Mouse (Mus musculus): Measurements from ENCODE around the gene Mast4.

The Mast4 gene

DNA sequence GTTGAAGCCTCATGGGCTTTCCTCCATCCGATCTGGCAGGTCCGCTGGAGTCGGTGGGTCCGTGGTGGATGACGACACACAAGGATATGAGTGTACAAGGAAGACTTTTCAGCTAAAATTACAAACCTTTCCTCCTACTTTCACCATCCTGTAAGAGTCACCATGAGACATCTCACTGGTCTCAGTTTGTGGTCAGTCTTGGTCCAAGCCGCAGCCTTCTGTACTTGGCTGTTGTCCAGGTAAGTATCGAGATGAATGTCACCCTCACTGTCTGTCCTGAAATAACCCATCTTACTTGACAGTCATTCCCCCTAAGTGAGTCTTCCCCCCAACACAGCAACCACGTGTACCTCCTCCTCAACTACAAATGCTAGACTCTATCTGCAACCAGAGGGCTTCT, 94.6 kb downstream of the Mast4 start:
- 83% methylated on average over 8 of the region's 8 CpGs for WGBS

DNA sequence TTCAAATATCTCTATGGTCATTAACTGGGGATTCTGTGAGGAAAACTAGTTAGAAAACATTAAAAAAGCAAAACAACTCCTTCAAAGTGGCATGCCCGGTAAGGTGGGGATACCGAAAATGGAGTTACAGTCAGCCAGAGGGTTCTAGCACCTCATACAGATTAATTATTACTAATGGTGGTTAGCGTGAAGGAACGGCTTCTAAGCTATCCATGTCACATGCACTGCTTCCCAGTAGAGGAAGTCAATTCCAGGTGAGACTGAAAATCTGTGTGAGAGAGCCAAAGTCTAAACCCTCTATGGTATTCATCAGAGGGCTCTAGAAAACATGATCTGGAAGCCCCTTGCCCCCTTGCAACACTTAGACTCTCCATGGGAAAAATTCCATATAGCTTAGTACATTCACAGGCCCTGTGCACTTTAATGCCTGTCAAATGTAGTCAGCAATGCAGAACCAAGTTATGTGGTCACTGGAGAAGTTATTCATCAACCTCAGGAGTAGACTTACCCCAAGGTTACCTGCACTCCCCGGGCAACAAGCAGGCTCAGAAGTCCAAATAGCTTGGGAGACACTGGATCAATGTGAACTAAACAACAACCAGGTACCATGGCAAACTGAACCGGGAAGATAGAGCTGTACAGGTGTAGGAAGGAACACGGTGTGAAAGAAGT, 96.1 kb downstream of the Mast4 start:
- WGBS: 97% methylated on average over 7 of the region's 7 CpGs

DNA sequence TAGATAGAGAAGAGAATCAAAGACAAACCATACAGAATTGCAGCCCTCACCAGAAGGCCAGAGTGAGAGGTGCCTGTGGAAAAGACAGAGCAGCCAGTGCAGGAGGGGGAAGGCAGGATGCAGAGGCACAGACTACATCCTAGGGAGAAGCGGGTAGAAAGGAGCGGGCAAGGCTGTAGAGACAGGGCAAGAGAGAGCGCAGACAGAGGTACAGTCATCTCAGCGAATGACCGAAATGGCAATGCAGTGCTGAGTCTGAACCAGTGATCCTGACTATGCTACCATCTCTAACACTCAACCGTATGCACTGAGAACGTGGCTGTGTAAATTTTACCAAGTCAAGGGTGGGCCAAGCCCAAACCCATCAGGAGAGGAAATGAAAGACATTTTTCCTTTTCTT, 102.1 kb downstream of the Mast4 start:
- WGBS: 95% methylated on average over 7 of the region's 7 CpGs

DNA sequence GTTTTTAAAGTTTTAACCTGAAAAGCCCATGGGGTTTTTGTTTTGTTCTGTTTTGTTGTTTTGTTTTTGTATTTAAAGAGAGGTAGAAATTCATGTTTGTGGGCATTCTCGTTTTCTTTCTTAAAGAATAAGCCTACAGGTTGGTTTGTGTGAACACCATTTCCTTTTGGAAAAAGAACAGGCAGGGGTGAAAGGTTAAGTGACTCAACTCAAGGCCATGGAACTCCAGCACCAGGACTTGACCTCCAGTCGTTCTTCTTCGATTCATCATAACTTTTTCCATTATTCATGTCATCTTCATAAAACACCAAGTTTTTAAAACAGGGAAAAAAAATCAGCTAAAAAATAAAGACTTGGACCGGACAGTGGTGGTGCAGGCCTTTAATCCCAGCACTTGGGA, 105.2 kb downstream of the Mast4 start:
- 89% methylated on average over 4 of the region's 4 CpGs for WGBS

DNA sequence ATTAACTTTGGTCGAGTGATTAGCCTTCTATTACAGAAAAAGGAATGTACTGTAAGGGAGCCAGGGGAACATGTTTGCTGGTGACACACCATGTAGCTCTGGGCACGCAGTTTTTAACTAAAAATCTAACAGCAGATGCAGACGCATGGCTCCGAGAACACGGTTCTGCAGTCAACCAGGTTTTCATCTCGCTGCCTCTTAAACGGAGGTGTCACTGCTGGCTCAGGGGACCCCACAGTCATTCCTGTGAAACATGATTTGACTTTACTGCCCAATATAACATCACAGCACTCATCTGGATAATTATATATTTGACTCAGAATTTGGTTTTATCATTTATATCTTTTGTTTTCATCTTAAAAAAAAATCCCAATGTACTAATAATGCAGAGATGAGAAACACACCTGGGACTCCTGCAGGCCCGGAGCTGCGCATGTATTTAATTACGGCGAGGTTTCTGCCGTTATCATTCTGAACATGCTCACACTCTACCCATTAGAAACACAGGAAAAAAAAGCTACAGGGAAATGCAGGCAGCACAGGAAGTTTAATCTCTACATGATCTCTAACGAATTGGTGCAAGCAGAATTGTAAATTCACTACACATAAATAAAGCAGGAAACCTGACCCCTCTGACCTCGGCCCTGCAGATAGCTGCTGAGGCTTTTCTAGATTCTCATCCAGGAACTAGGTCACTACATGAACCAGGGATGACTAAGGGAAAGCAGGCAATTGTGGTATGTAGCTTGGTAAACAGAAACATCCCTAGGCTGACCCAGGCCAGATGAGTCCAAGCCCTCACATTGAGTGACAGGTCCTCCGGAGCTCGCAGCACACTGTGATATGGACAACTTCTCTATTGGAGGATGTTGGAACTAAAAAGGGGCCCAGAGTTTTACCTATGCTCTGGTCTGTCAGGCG, 108.1 kb downstream of the Mast4 start:
- 60% methylated on average over 17 of the region's 17 CpGs for WGBS

DNA sequence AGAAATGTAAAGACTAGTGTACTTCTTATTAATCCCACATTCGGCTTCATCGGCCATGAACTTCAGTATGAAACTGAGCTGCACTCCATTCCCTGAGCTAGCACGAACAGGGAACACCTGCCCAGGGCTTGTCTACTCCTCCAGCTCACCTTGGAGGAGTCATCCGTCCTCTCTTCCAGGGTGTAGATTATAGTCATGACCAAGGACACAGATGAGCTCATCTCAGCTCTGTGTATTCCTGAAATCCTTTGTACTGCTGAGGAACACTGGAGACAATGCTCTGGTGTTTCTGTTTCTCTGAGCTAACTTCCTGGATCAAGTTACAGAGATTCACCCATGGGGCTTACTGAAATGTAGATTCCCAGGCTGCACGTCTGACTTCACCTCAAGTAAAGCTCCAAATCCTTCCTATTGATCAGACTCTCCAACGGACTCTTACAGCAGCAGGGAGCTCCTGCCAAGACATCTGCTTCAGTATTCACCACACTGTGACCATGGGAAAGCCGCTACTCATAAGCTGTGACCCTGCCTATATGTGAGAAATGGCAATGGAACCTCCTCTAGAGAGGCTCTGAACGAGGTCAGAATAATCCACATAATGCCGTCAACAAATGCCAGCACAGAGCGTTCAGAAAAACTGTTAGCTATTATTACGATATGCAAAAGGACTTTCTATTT, 108.9 kb downstream of the Mast4 start:
- WGBS: 58% methylated on average over 11 of the region's 11 CpGs

DNA sequence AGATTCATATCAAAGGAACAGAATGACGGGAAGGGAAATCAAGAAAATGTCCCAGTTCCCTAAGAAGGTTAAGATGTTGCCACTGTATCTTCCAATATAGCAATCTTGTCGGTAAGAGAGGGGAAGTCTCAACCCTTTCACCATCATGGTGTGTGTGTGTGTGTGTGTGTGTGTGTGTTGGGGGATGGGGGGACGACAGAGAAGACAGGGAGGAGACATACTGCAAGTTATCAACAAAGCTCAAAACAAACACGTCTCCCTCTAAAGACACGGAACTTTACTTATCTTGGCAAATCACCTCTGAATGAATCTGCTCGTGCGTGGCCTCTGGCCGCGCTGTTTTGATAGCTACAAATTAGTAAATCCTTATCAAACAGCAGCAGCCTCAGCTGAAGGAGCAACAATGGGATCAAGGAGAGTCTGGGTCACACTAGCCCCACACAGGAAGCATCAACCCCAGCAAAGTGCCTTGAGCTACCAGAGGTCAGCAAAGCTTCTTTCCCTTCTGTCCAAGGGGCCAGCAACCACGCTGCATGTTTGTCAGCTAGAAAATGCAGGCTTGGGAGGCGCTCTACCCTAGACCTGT, 113.7 kb downstream of the Mast4 start:
- 56% methylated on average over 11 of the region's 11 CpGs for WGBS

DNA sequence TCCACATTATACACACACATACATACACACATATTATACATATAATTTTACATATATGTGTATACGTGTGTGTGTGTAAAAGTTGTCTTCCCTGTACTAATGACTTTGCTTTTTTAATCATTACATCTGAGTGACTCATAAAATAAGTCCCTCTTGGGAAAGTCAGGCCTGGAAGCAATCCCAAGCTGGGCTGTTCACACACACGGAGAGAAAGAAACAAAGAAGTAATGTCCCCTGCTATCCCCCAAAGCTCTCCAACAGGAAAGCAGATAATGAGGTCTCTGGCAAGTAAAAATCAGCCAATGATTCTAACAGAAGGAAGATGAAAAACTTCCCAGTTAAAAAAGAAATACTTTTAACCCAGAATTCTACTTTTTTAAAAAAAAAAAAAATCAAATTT, 114.3 kb downstream of the Mast4 start:
- WGBS: 58% methylated on average over 2 of the region's 2 CpGs

DNA sequence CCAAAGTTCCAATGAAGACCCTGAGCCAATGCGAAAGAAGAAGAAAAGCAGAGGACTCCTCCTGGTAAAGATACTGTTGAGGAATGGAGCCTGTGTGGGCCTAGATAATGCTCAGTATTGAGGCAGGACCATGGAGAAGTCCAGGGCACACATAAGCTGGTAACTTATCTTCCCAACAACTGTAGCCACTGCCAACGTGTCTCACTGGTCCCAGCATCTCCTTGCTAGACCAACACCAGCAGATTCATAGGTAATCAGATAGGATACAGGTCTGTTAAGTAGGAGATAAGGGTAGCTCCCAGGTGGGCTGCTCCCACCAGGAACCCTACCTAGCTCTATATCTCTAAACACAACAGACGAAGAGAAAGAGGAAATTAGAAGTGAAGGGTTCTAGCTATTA, 116.8 kb downstream of the Mast4 start:
- WGBS: 84% methylated on average over 3 of the region's 3 CpGs

DNA sequence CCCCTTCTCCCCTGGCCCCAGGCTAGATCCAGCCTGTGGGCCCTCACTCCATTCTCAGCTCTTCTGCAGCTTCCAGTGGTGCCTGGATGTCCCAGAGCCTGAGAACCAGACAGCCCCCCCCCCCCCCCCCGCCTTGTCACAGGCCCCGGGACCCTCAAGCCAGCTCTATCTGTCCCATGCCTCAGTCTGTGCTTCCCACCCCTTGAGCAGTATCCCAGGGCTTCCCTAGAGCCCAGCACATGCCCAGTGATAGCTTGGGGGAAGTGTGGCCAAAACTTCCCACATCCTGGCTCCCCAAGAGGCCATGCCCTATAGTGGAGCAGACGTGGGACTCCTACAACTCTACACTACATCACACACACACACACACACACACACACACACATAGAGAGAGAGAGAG, 119.8 kb downstream of the Mast4 start:
- WGBS: 84% methylated on average over 3 of the region's 3 CpGs

DNA sequence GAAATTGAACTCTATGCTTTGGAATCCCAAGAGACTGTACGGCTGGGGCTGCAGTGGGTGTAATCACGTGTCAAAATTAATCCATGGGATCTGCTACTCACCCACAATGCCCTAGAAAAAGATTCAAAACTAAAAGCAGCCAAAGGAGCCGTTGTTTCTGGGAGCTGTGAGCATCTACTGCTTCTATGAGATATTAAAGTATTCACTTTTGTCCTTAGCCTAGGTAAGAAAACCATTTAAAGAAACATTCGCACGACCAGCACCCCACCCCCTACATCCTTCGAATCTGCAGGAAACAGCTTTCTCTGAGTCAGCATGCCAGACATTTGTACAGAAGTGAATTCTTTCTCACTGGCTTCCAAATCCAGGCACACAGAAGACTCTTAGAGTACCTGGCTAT, 122.3 kb downstream of the Mast4 start:
- WGBS: 26% methylated on average over 6 of the region's 6 CpGs

DNA sequence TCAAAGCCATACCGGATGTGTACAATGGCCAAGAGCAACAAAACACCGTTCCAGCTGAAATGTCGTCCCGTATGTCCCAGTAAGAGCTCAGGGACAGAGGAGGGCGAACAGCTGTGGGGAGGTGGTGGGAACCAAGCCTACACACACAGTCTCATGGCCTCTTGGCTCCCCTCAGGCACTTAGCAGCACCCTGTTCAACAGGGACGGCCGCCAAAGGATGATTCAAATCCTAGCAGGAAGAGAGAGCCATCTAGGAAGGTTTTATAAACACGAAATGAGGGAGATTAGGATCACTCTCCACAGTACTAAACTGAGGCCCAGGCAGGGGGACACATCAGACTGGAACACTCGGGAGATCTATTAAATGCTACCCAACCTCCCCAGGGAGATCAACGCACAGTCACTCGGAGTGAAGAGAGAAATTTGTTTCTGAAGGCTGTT, 122.8 kb downstream of the Mast4 start:
- 42% methylated on average over 11 of the region's 11 CpGs for WGBS

DNA sequence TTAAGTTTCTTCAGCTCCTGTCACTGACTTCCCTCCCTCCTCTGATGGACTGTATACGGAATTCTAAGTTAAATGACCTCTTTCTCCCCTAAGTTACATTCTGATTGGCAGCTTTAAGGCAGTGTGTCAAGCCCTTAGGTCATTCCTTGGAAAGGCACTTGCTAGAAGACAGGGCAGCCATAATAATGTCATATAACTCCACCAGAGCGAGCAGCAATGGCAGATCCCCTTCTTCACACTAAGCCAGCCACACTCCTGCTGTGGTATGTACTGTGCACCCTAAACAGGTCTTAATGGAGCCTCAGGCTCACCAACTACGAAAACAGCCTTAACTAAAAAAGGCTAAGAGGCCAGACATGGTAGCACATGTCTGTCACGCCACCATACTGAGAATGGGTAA, 123.6 kb downstream of the Mast4 start:
- WGBS: 92% methylated on average over 4 of the region's 4 CpGs

DNA sequence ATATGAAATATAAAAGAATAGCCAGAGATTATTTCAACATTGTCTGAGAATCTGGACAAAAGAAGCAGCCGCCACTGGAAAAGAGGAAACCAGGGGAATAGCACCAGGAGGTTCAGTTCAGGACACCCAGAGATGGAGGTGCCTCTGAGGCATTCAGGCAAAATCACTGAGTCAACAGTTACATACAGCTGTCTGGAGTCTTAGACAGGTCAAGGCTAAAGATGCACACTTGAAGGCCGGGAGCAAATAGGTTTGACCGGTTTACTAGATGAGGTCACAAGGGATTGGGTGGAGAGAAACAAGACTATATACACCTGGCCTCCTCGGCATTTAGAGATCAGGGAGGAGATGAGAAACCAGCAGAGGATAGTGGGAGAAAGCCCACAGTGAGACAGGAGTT, 127.1 kb downstream of the Mast4 start:
- whole genome bisulfite sequencing: 91% methylated on average over 4 of the region's 4 CpGs

DNA sequence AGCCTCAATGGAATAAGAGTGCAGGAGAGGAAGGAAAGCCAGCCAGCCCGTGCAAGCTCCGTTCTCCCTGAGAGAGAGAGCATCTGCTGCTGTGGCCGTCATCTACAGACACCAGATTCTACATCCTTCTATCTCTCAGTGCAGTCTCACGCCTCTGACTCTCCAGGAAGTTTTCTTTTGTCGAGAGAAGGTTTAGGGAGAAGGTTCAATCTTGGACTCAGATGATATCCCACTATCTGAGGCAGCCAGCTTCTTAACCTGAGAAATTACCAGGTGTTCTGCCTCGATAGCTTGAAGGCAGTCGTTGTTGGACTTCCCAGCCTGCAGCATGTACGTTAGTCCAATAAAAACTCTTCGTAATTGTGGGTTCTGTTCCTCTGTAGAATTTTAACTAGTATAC, 127.7 kb downstream of the Mast4 start:
- 75% methylated on average over 9 of the region's 9 CpGs for WGBS

DNA sequence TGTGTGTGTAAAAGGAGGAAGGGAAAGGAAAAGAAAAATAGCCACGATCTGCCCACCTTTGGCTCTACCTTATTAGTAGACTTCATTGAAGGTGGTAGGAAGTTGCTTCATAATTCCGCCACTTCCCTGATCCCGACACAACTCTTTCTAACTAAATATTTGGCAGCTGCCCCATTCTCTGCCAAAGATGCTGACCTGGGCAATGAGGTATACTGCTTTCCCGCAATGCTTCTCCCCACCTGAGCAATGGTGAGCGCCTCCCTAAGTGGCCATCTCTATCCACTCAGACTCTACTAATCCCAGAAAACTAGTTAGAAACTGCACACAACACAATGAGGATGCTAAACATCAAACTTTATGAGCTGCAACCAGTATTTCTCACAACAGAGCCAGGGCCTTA, 129.1 kb downstream of the Mast4 start:
- WGBS: 90% methylated on average over 5 of the region's 5 CpGs

DNA sequence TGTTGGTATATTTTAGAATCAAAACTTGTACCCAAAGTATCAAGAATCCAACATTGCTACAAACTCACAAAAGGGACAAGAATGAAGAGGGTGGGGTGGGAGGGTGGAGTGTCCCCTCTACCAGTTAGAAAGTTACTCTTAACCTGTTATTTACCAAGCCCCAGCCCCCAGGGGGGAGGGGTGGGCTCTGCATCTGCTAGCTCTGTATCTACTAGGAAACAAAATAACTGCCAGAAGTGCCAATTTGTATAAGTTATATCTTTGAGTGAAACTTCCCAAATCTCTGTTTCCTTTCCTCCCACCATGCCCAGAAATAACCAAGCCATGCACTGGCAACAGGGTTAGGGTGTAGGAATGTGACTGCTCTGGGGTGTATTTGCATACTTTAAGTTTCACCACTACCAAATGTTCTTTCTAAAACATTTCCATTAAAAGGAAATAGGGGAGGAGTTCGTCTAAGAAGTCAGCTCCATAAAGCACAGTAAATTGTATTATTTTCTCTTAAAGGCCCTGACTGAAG, 130.9 kb downstream of the Mast4 start:
- WGBS: 41% methylated on average over 1 of the region's 1 CpGs

DNA sequence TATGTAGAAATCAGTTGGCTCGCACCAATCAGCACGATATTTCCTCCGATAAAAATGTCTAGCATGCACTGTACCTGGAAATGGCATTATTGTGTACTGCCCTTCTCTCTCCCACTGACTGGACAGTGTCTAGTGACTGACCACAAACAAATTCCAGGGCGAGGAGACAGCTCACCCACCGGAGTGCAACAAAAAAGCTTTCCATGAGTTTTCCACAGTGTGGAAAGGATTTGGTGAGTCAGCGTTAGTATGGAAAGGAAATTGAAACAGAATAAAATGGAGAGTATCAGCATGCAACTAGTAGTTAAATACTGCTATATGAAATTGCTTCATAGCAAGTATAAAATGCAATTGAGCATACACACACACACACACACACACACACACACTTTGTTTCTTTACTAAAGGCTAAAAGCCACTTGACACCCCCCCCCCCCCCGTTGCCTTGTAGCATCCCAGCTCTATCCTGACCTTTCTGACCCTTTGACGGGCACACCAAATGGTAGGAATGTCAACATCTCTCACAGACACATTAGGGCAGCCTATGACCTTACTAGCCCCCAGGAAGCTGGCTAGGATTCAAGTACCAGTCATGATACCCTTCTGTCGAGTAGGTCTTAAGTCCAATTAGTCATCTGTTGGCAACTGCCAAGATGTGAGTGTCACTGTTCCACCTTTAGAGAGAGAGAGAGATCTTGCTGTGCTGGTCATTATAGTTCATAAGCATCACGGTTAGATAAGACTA, 133.1 kb downstream of the Mast4 start:
- WGBS: 70% methylated on average over 10 of the region's 10 CpGs

DNA sequence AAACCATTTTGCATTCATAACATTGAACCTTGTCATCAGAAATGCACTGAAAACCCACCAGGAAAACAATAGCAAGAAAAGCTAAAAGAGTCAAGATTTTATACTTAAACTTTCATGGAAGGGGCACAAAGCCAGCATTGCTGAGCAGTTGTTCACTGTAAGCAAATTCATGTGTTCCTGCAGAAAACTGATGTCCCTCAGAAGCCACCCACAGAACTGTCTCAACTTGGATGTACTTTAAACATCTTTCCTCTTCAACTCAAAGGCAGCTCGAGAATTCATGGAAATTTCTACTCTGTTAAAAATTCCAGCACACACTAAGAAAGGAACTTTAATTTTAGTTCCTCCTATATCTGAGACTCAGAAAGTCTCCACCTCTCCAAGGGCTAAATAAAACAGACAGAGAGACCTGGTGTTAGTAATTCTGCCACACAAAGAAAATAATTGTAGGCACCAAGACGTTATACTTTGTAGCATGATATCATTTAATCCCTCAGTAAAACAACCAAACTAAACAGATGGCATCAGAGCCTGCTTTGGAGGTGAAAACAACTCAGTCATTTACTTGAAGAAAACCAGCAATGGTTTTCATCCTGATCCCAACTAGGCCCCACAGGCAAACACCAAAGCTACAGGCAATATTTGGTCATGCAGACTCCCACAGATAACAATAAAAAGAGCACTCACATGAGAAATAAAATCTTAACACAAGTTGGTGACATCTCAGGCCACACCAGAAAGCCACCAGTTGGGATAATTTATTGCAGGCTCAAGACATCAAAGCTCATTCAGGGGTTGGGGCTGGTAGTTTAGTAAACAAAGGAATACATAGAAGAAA, 134.3 kb downstream of the Mast4 start:
- 30% methylated on average over 2 of the region's 2 CpGs for WGBS

DNA sequence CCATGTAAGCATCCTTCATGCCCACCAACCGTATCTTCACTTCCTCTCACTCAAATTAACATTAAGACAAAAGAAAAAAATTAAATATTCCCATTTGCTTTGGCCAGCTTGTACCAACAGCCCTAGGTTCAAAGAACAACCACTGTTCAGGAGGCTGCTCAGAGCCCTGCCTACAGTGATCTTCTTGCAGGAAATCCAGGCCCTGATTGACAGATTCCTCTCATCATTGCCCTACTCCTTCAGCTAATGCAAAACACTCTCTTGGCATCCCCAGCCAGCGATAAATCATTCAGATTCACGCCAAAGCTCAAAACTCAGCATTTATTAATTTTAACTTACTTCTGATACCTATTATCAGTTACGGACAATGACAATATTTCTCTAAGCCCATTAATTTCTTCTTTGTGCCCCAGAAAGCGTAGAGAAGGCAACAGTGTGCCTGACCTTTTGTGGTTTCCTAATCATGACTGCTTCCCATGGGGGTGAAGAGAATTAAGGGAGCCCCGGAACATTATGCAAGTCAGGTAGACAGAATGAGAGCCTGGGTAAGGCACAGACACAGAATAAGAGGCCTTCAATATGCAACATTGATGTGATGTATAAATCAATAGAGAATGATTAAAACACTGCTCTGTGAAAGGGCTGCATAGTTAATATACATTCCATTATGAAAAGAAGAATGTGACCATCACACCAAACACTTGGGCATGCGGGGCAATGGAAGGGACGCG, 135.9 kb downstream of the Mast4 start:
- WGBS: 91% methylated on average over 9 of the region's 9 CpGs

Data from cerebral cortex, adult 2 months (tissue).